Mouse (Mus musculus): ENCODE measurements around the gene Lmo4.
A peak's percentile ranks its signal among the peaks of the same experiment; 100 is the strongest.

Lmo4 gene

DNA sequence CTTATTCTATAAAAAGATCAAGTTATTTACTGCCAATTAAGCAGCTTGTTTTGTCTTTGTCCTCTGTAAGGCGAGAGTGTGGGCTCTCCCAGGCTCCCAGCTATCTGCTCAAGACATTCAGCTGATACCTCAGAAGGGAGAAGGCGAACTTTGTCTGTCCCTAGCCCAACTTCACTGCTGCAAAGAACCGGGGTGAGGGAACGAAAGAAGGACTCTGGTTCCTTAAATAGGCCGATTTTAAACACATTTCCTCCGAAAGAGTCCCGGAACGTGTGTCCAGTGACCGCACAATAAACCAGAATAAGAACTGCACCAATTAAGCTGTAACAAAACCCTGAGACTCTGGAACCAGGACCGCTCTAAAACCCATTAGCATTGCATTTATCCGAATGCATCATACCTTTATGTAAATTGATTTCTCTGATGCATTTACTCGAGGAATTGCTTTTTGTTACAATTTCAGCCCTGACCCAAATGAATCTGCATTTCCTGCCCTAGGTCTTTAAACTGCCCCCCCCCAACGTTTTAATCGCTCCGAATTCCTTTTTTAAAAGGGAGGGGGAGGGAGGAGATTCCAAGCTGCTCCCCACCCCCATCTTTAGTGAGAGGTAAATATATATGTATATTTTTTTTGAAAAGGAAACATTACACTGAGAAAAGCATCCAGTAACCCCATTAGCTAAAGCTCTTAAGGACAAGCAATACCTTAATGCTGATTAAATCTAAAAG, 1.6 kb downstream of the Lmo4 start:
- DNase-seq (ENCODE audit: low spot score): no peak

DNA sequence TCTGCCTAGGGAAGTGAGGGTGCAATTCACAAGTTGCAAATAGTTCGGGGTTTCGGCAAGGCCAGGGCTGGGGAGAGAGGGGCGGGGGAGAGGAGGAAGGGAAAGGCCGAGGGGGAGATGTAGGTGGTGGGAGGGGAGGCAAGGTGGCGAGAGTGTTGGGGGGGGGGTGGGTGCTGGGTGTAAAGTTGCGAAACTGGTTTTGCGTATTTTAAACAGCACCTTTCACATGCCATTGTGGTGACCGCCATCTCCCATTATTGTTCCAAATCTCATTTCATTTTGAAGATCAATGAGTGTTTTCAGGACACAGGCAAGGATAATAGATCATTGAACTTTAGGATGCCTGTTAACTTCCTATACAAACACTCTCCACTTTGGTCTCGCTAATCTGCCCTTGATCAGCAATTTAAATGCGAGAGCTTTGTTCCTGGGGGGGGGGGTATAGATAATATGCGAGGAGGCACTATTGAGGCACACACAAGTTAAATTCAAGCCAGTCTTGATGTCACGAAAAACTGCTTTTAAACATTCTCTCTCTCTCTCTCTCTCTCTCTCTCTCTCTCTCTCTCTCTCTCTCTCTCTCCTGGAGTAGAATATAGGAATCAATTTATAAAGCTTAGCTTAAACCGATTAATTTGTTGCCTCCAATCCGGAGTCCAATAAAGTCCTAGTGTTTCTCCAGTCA, 2.3 kb downstream of the Lmo4 start:
- no peak for DNase-seq (ENCODE audit: low spot score)

DNA sequence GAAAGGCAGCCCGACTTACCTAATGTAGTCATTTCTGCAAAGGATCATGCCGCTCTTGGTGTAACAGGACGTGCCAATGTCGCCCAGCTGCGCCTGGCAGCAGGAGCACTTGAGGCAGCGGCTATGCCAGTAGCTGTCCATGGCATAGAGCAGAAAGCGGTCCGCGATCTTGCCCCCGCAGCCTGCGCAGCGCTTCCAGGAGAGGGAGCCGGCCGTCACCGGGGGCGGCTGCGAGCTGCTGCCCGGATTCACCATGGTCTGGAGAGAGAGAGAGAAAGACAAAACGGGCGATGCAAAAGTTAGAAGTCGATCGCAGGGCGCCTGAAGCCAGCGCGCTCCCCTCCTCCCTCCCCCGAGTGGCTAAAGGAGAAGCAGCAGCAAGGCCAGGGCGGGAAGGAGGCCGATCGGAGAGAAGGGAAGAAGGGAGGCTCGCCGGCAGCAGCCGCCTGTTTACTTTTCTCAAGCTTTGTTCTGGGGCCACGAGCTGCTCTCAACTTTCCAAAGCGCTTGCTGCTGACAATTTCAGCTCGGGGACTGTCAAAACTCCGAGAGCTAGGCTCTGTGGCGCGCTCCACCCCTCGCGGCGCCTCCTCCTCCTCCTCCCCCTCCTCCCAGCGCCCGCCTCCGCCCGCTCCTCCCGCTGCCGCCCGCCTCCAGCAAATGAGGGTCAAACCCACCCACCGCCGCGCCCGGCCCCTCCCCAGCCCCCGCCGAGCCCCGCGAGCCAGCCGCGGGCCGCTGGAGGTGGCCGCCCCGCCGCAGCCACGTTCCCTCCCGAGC, 3.0 kb downstream of the Lmo4 start:
- peak; percentile 88 for DNase-seq (ENCODE audit: low spot score)

DNA sequence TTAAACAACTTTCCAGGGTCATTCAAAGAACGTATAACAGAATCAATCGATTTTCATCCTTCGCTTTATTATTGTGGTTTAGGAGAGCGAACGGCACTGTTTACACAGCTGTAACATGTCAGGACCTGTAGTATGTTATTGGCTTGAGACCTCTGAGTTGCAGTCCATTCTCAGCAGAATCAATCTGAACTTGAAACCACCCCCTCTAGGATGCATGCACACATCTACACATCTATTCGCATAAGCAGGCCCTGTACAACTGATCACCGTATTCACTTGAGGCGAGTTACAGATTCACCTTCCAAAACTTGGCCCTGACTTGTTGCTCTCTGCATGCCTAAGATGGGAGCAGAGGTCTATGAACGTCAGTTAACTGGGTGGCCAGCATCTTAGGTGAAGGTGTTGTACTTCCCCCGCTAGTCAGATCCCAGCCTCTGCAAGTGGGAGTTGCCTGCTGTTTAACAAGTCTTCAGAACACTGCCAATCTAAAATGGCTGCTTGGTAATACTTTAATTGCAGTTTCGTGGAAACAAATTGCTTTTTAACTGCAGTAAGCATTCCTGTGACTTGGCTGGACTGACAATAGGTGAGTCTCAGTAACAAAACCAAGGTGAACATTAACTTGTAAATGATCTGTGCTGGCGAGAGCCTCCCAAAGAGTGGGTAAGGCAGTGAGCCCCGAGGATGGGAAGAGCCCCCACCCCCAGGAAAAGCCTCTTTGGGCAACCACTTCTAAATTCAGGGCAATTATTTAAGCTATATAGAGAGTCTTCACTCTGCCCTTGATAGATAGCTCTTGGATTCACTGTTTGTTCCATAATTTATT, 19.5 kb downstream of the Lmo4 start:
- no peak for DNase-seq (ENCODE audit: low spot score)

DNA sequence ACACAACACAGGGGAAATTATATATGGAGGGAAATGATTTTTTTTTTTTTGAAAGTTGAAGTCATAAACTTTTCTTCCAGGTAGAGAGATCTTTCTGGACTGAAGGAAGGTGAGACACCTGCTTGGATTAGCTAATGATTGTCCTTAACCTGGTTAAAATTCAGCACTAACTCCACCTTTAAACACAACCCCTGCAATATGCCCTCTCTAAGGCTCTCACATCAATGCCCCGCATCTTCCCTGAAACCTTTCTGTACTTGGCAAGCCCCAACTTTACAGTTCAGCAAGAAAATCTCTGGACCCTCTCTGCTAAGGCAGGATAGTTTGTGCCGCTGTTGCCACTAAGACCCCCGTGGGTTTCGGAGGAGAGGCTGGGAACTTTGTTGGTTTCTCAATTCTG, 20.1 kb downstream of the Lmo4 start:
- no peak for DNase-seq (ENCODE audit: low spot score)

DNA sequence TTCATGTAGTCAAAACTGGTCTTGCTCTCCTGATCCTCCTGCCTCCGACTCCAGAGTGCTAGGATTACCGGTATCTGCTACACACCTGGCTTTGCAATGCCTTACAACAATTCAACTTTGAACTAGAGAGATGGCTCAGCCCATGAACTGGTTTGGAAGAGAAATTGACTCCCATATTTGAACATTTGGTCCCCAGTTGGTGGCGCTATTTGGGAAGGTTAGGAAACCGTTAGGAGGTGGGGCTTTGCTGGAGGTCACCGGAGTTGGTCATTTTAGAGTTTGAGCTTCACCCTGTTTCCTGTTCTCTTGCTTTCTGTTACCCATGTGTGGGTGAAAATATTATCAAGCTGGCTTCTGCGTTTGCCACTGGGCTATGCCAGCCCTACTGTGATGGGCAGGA, 22.8 kb downstream of the Lmo4 start:
- DNase-seq (ENCODE audit: low spot score): no peak

DNA sequence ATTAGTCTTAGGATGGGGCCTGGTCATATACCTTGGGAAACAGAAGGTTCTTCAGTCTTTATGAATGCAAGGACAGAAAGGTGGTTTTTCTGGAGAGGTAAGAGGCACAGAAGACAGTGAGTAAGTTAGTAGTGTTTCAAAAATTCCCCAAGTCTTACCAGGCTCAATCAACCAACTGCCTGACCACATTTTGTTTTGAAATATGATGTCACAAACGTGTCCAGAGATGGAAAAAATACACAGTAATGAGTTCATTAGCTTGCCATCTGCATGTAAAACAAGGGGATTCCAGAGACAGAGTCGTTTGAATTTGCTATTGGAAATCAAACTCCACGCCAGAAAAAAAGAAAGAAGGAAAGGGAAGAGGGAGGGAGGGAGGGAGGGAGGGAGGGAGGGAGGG, 26.1 kb downstream of the Lmo4 start:
- DNase-seq (ENCODE audit: low spot score): no peak

DNA sequence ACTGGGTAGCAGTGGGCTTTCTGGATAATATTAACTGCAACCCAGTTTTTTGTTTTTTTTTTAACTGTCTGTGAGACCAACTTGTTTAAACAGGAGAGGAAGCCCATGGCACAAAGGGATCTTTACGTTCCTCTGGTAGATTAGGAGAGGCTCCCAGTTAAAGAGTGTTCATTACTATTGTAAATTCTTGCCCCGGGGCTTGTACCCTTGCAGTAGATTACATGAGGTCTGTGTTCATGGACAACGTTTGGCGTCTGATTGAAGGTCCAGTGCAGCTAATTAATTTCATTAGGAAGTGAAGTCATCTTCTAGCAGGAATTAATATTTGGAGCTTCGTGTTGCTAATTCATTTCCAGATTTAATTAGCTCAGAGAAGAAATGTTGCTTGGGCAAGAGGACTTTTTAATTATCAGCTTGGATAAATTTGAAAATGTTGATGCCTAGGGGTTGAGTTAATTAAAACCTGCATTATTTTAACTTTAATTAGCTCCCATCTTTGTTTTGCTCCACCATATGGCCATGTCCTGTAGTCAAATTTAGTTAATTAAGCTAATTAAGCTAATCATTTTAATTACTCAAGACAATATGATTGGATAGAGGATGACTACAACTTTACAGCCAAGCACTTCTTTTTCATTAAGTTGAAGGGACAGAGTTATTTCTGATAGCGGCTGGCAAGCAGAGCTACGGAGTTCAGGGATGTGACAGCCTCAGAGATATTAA, 31.0 kb downstream of the Lmo4 start:
- no peak for DNase-seq (ENCODE audit: low spot score)

DNA sequence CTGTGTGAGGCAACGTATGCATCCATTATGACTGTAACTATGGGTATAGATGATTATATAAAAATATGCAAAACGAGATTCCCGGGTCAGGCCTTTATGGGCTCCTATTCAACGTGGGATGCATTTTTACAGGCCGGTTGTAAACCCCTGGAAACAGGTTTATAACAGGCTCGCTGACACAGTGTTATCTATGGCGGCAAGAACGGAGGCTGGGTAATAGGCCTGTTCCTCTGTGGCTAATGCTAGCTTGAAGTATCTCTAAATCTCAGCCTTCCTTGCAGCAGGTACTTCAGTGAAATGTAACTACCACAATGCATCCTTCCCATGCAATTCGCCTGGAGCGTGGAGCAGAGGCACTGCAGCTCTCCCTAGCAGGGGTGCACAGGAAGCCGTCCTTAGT, 31.9 kb downstream of the Lmo4 start:
- no peak for DNase-seq (ENCODE audit: low spot score)

DNA sequence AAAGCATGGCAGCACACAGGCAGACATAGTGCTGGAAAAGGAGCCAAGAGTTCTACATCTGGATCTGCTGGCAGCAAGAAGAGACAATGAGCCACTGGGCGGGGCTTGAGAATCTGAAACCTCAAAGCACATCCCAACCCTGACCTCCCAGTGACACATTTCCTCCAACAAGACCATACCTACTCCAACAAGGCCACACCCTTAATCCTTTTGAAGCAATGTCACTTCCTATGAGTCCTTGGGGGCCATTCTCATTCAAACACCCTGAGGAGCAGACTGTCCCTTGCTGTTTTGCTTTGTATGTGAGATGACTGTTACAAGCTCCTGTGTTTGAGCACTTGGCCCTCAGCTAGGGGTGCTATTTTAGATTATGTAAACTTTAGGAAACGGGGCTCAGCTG, 33.3 kb downstream of the Lmo4 start:
- DNase-seq (ENCODE audit: low spot score): no peak

DNA sequence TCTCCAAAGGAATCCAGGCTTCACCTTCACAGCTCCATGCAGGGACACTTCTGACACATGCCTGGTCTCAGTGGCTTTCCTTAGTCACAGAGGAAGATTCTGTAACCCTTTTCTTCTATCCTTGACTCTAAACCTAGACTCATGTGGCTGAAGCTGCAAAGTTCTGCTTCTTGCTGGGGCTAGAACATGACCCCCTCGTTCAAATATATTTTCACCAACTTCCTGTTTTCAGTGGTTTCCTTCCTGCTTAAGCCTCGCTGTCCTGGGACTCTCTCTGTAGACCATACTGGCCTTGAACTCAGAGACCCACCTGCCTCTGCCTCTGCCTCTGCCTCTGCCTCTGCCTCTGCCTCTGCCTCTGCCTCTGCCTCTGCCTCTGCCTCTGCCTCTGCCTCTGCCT, 34.5 kb downstream of the Lmo4 start:
- no peak for DNase-seq (ENCODE audit: low spot score)

DNA sequence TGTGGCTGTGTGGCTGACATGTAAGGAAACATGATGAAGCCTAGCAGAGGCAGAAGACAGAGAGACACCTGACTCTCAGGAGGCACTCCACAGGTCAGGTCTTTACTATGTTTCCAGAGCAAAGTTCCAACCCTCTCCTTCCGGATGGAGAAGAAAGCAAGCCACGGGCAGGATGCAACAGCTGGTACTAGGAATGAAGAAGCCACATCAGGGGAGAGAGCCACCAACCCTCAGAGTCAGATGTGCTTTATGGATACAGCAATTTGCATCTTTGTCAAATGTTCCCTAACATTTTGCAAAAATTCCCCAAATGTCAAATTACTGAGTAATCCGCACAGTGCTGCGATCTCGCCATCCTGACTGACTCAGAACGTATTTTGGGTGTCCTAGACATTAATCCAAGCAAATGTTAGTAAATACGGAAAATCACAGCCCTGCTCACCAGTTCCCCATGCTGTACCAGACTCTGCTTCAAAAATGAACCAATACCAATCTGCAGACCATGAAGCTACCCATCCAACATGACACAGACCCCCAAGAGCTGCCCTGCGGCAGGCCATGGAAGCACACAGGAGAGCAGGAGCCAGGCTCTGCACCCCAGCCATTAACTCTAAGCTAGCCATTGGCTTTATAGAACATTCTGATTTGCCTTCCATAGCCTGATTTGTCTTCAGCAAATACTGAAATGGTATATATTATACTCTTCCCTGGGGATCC, 38.4 kb downstream of the Lmo4 start:
- no peak for DNase-seq (ENCODE audit: low spot score)

DNA sequence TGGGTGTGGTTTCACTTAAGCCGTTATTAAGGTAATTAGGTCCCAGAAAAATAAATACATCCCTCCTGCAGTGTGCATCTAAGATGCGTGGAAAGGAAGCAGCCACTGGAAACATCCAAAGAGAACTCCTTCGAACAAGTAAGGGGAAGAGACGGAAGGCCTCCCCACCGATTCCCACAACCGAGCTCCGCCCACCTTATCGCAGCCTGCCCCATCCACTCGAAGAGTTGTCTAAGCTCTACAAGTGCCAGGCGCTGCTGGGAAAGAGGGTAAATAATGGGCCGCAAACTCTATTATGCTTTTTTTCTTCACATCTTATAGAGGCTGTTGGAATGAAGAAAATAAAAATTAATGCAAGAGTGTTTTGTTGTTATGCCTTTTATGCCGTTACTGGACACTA, 39.6 kb downstream of the Lmo4 start:
- DNase-seq (ENCODE audit: low spot score): peak; percentile 56

DNA sequence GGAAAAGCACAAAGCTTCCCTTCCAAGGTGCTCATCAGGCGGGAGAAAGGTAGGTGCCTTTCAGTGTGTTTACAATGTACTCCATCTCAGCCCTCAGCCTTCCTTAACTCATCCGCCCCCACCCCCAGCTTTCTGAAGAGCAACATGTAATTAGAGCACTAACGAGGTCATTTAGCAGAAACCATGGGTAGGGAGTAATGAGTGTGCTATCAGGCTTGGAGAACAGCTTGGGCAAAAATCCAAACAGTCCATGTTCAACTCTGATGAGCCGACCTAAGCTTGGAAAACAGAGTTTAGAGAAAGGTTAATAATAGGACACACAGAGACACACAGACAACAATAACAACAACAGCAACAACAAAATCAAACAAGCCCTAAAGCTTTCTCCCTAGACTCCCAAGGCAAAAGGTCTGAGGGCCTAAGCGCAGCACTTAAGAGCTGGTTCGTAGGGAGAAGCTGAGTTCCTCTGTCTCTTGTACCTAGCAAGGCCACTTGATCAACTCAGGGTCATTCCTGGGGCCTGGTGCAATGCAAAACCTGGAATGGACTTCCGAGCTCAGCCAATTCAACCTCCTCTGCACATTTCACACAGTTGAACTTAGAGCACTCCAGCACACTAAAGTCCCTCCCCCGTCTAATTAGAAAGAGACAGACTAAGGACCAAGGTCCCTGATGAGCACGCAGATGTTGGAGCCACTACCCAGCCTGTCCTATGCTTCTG, 40.2 kb downstream of the Lmo4 start:
- peak; percentile 78 for DNase-seq (ENCODE audit: low spot score)

DNA sequence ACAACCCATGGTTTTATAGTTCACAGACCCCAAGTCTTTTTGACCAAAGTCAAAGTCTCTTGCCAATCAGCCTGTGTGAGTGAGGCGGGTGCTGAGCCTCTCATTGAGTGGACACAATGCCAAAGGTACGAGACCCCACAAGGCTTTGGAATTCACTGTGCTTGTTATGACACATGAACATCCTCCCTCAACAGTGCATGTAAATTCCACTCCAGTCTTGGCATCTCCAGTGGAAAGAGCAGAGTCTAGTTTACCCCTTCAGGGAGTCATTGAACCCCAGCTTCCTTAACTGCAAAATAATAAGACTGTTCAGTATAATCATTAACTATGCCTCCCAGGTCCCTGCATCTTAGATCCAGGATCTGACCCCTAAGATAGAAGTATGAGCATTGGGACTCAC, 41.3 kb downstream of the Lmo4 start:
- no peak for DNase-seq (ENCODE audit: low spot score)

DNA sequence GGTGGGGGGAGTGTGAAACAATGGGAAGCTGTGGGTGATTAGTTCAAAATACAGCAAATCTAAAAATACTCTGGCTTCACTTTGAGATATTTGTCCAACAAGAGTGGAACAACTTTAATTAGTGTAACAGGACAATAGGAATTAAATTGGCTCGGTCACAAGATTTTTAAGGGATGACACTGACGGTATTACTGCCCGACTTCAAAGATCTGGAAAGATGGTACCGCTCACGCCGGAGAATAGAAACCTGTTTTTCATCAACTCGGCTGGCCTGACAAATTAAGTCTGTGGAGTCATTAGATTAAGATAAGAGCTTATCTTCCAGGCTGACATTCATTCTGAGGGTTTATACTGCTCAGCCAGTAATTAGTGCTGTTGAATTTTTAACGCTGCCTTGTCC, 42.9 kb downstream of the Lmo4 start:
- no peak for DNase-seq (ENCODE audit: low spot score)

DNA sequence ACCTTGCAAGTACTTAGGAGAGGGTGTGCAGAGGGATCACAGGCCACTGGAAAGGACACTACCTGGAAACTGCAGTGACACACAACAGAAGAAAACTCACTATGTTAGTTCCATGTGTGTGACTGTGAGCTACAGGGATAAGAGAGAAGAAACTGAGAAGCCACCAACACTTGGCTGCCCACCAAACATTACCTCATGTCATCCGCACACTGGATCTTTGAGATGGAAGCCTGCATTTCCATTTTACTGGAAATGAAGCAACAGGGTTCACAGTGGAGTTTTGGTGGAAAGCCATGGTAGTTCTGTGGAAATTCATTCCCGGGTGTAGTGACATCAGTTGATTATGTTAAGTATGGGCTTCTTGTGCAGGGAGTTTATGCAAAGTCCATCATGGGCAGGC, 43.8 kb downstream of the Lmo4 start:
- no peak for DNase-seq (ENCODE audit: low spot score)

DNA sequence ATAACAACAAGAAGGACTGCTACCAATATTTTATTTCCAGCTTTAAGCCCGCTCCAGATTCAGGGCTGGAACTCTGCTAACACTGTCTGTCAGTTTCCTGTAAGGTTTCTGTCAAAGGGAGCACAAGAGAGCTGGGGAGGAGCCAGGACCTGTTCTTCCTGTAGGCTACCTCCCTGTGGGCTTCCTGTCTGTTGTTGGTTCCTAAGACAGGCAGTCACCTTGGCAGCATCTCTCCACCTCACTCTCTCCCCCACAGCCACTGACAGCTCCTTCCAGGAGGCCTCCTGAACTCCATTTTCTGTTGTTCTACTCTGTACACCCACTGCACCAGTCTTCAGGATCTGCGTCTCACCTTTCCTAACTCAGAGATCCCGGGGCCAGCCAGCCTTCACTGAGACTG, 49.3 kb downstream of the Lmo4 start:
- no peak for DNase-seq (ENCODE audit: low spot score)

DNA sequence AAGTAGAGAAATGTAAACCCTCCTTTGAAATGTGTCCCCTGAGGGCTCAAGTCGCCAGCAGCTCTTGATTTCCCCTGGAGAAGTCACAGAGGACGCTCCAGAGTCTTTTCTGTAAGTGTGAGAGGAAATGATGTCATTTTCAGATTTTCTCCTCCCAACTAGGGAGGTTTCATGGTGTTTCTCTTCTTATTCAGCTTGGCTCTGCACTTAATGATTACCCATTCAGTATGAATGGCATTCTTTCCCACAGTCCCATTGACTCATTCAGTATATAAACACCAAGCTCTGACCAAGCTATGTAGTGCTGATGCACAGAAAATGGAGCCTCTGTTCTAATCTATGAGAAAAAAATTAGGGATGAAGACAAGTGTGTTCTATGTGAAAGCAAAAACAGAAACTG, 51.6 kb downstream of the Lmo4 start:
- no peak for DNase-seq (ENCODE audit: low spot score)

DNA sequence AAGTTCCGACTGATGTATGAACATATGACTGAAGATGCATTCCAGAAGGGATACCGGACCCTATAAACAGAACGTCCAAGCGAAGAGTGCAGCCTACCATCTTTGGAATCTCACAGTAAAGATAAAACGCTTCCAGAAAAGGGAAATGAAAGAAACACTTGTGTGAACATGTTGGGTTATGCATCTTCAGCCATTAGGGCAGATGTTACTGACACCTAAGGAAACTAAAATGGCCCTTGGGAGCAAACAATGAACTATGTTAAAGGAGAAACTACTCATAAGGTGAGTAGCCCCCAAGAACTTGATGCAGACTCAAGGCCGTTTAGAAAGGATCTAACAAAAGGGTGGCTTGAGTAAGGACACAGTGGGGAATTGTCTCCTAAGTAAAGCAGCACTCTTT, 54.0 kb downstream of the Lmo4 start:
- DNase-seq (ENCODE audit: low spot score): no peak
